Mouse (Mus musculus) retina, postnatal 1 day (tissue): ENCODE measurements around the gene Nfil3.

Experiments used
- DNase-seq: peaks from one replicate; pipeline ENCODE4 v3.0.0-alpha.2; 2012

Nfil3 gene

DNA sequence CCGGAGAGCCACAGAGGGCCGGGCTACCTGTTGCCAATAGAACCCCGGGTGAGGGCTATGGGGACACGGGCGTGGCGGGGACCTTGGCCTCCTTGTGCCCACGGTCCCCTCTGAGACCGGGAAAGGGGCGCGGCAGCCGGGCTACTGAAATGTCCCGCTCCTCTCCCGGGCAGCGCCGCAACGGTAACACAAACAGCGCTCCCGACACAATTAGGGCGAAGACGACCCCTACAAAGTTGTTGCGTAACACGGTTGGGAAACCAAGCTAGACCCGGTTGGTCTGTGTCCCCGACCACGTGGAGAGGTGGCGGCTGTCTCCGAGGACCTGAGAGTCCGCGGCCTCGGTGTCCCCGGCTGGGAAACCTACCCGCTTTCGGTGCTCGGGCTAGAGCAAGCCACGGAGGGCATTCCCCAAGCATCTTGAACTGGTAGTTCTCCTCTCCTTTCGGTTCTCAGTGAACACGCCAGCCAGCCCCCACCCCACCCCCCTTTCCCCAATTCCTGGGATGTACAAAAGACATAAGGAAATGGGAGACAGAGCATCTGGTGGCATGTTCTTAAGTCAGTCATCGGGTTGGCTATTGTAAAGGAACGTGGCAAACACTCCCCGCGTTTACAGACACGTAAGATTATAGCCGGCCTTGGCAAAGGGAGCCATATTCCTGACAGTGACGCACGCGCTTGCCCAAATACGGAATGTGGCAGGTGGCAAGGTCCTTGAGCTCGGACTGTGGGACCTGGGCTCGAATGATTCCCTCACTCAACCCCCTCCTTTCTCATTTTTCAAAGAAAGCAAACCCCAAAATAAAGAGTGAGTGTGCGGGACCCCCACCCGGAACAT, 788 bp upstream of the Nfil3 start:
- DNase-seq = peak; percentile 68

DNA sequence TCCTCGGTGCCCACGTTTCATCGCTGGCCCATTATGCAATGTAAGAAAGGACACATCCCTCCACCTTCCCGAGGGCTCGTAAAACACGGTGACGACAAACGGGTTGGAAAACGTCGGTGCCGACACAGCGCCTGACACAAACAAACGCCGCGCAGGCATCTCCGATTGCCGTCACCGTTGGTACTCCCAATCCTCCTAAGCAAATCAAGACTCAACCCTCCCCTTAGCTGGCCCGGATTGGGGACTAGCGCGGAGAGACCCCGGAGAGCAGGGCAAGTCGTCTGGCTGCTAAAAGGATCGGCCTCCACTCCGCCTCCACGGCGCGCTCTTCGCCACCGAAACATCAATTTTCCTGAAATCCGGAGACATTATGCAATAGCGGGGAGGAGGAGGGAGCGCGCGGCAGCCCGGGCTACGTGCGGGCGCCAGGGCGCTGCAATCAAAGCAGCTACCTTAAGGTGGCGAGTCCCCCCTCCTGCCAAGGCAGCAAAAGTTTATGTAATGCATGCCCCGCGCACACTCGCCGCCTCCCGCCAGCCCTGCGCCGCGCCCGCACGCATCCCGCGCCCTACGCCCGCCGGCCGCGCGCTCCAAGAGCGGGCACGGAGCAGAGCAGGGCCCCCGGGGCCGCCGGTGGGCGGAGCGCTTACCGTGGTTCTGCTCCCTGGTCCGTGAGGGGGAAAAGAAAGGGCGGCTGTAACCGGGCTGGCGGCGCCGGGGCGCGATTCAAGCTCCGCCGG, 492 bp downstream of the Nfil3 start:
- DNase-seq = peak; percentile 84

DNA sequence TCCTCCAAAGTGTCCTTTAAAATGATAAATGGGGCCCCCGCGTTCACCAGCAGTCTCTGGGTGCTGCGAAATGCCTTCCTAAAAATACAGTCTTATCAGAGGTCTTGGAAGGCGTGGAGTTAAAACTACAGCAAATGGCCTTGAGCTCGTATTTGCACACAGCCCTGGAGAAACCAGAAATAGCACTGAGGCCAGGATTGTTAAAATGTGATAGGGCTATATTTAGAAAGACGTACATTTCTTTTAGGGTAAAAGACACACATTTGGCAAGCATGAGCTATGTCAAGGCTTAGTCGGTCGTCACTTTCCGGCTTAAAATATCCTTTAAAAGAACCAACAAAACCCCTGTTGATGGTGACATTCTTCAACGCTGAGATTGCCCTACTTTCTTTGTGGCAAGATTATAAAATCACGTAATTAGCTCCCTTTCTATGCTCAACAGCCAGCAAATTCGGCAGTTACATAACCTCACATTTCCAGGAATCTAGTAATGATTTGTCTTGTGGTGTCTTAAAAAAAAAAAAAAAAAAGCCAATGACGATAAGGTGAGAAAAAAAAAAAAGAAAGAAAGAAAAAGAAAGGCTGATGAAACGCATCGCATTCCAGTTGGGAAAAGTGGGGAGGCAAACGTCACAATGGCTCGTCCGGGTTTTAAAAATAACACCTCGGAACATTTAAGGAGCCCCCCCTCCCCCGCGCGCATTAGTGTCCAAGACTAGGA, 1.4 kb downstream of the Nfil3 start:
- peak; percentile 51 for DNase-seq

DNA sequence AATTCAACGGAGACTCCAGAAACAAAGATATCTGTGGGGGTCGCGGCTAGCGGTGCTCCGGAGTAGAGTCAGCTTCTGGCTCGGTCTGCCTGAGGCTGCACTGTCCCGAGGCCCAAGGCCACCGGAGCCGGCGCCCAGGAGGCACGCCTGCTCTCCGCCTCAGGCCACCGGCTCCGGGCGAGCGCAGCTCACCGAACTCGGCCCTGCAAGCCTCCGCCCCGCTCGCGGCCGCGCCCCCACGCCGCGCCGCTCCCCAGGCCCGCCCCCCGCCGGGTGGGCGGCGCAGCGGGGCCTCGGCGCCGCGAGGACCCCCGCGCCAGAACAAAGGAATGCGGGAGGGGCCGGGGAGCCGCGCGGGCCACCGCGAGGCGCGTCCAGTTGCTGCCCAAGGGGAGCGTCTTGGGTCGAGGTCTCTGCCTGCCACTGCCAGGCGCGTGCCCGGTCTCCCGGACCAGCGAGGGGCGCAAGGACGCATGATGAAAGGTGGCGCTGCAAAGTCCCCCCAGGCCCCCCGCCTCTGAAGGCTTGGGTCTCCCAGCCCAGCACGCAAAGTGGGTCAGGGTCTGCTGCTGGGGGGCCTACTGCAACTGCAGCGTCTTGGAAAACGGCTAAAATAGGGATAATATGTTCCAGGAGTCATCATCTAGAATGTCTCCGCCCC, 2.4 kb downstream of the Nfil3 start:
- peak; percentile 78 for DNase-seq

DNA sequence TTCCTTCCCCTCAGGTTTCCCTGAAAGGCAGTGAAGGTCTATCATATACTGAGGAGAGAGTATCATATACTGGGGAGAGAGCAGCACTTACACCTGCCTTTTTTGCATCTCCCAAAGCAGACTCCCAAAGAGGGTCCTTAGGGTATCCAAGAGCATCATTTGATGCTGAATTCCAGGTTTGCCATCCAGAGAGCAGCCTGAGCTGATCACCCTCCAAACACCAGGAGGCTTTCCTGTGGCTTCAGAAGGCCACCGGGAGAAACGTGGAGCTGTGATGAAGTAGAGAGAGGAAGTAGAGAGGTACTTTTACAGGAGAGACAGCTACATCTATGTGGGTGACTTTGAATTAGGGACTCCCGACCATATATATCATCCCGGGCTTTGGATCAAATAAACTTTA, 3.1 kb downstream of the Nfil3 start:
- no peak for DNase-seq

DNA sequence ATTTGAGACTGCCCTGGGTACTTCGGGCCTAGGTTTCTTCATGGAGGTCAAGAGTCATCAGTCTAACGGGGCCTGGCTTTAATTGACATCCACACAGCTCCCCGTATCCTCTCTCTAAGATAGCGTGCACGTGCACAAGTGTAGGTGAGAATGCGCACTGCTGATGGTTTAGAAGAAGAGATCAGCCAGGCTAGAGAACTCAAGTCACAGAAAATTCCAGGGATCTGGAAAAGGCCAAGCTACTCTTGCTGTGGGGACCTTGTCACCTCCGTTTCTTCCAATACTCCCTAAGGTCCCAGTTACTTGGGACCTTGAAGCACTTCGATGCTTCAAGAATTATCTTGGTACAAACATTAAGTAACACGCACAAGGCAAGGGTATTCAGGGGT, 3.7 kb downstream of the Nfil3 start:
- no peak for DNase-seq

DNA sequence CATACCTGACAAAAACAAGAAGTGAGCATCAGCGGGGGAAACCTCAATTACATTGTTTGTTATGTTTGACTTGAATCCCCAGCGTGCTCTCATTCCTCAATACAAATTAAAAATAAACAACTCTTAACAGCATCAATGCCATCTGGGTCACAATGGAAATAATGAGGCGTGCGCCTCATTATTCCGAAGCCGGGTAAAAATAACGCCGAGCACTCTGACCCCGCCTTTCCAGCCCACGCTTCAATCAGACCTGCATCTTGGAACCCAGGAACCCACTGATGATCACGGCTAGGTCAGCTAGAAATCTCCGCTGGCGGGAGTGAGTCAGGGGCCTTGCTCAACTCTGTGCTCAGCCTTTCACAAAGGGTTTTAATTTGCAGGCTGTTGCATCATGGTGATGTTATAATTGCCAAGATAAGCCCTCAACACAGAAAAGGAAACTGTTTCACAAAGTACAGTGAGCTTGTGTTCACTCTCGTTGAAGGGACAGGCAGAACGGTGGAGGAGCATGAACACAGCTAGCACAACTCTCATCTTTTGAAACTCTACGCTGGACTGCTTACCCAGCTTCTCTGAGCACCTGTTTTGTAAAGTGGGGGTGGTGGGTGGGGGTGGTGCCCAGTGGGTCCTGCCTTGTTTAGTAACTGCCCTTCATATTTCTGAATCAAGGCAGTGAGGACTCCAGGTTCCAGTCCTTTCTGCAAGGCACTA, 4.2 kb downstream of the Nfil3 start:
- peak; percentile 80 for DNase-seq

DNA sequence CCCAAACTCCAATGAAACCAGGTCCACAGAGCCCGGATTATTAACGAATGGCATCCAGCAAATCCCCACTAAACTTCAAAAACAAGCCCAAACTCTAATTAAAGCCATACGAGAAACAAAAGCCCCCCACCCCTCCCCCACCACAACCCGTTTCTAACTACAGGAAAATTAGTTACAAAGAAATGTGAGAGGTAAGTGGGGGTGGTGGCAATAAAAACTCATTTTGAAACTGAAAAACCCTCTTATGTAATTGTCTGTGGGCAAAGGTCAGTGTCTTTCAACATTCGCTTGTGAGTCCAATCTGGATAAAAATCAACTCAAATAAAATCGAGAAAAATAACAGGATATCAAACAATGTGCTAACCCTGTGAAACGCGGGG, 4.8 kb downstream of the Nfil3 start:
- DNase-seq = no peak

DNA sequence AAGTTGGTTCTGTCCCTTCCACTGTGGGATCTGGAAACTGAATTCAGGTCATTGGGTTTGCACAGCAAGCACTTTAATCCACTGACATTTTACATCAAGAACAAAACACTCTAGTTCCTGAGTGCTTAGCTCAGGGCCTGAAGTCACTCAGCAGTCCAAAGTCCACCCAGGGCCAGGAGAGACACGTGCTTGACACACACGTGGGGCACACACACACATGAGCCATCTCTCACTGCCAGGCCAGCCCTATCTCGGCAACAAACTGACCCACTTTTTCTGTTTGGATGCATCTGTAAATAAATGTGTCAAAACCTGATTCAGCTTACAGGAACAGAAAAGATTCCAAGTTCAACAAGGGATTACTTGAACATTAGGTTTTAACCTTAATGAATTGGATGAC, 6.2 kb downstream of the Nfil3 start:
- peak; percentile 70 for DNase-seq

DNA sequence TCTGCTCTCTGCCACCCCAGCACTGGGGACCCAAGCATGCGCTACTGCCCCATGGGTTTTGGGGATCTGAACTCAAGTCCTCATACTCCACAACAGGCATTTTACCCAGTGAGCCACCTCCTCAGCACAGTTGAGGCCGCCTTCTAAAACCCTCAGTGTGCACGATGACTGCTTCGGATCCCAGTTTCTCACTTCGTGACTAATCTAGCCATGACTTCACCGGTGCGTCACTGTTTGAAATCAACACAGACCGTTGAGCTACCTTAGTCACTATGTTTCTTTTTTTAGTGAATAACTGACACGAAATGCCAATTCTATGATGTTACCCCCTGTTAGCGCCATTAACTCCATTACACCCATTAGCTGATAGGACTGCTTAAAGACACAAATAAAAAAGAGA, 7.4 kb downstream of the Nfil3 start:
- no peak for DNase-seq

DNA sequence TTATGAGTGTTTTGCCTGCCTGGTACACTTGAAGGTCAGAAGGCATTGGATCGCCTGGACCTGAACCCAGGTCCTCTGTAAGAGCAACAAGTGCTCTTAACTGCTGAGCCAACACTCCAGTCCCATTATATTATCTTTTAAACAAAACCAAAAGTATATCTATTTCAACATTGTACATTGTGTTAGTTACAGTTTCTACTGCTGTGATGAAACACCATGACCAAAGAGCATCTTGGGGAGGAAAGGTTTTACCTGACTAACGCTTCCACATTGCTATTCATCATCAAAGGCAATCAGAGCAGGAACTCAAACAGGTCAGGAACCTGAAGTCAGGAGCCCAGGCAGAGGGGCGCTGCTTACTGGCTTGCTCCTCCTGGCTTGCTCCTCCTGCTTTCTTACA, 8.2 kb downstream of the Nfil3 start:
- no peak for DNase-seq

DNA sequence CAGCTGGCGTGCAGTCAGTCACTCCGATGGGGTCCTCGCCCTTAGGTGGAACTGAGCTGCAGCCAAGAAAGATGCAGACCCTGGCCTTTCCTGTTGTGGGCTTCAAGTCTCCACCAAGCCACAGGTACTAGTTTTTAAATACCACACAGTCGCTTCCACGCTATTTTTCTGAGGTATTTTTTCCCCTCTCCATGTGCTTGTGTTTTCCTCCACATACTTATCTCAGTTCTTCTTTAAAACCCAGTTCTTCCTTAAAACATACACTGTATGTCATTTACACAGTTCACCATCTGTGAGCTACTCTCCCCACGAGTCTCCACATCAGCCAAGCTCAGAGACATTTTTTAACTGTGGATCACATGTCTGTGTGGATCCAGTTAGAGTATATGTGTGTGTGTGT, 10.0 kb downstream of the Nfil3 start:
- DNase-seq = no peak

DNA sequence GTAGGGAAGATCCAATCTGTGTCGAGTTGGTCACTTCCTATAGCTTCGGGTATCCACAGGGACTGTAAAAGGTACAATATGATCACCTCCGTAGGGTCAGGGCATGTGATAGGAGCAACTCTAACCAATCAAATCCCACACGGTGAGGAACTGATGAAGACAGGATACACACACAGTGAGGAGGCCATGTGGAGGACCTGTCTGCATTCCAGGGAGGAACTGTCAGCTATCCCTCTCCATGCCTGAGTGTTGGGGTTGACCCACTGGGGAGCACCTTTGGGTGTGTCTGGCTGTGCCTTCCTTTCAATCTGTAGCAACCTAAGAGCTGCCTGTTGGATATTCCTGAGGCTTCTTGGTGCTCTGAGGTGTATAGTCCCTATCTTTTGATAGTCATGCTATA, 18.0 kb downstream of the Nfil3 start:
- no peak for DNase-seq

DNA sequence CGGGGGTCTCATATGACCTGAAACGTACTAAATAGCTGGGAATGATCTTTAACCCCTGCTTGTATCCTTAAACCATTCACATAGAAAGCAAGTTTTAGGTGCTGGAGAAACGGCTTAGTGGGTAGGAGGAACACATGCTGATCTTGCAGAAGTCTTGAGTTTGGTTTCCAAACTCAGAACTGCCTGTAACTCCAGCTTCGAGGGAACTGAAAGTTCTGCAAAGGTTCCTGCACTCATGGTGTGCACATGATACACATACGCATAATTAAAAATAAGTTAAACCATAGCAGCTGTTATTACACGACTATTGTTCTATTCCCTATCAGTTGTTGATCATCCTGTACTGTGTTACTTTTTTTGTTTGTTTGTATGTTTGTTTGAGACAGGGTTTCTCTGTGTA, 18.5 kb downstream of the Nfil3 start:
- DNase-seq = no peak

DNA sequence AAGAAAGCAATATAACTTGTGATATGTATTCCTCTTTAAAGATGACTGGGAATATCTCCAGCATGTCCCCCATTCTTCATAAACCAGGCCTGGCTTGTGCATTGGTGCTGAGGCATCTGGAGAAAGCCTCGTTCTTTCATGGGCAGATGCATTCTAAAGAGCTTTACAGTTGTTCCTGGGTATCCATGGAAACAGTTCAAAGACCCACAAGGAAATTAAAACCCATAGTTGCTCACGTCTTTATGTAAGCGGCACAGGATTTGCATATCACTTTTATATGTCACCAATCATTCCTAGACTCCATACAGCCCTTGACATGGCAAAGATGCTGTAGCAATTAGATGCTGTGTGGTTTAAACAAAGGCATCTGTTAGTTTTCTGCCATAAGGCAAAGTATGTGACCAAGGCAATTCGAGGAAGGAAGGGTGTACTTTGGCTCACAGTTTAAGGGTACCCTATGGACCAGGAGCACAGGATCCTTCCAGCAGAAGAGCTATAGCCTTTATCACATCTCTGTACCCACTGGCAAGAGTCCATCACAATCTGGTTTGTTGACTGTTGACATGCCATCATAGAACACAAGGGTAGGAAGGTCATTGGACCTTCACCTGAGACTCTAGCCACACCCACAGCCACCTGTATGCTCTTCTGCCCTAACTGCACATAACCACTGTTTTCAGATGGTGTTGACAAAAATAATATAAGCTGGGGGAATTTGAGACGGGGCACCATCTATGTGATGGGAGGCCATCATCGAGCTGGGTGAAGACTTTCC, 26.9 kb downstream of the Nfil3 start:
- DNase-seq = no peak

DNA sequence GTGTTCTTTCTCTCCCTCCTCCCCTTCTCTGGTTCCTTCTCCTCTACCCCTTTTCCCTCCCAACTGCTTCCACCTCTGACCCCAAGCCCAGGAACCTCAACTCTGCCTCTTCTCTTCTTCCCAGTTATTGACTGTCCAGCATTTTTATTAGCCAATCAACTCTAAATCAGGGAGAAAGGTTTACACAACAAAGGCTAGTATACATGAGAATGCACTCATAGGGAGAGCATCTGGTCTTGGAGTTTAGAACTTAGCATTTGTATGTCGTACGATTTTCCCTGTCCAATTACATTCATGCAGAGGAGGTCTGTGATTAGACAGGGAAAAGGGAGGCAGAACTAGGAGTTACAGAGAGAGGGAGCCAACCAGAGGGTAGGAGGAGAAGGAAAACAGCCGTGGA, 31.7 kb downstream of the Nfil3 start:
- no peak for DNase-seq

DNA sequence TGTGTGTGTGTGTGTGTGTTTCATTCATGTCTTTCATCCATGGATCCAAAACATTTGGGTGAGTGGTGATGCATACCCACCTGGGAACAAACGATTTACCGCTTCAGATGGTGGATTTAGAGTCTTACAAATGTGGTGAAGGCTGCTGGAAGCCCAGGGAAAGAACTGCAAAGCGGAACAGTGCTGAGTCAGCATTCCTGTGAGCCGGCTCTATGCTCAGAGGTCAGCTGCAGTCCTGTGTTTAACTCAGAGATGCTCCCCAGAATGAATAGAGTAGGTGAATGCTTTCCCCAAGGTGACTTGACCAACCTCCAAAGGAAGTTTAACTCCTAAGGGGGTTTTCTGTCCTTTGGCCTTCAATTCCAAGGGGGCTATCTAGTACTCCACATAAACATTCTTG, 33.3 kb downstream of the Nfil3 start:
- DNase-seq = no peak

DNA sequence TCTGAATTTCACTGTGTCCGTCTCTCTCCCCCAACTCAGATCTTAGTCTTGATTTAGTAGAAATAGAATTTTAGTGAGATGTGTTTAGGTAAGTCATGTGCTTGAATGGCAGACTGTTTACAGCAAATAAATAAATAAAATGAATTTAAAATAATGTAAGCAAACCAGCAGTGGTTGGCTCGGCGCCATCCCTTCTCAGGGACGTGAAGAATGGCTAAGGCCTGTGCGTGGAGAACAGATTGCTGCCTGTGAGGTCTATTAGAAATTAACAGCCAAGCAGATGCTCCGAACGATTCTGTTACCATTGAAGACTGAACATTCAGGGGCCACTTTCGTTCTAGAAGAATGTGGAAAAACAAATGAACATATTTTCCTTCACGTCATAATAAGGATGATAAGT, 35.1 kb downstream of the Nfil3 start:
- peak; percentile 18 for DNase-seq

DNA sequence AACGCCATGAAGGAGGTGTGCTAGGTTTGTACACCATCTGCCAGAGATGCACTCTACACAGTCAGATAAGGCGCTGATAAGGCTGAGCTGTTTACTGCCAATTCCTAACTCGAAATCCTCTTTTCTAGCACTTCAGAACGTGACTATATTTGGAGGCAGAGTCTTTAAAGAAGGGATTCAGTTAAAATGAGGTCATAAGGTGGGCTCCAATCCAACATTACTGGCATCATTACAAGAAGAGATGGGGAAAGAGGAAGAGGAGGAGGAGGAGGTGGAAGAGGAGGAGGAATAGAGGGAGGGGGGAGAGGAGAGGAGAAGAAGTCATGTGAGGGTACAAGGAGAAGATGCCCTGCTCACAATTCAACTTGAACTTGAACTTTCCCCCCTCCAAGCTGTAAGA, 36.8 kb downstream of the Nfil3 start:
- DNase-seq = no peak

DNA sequence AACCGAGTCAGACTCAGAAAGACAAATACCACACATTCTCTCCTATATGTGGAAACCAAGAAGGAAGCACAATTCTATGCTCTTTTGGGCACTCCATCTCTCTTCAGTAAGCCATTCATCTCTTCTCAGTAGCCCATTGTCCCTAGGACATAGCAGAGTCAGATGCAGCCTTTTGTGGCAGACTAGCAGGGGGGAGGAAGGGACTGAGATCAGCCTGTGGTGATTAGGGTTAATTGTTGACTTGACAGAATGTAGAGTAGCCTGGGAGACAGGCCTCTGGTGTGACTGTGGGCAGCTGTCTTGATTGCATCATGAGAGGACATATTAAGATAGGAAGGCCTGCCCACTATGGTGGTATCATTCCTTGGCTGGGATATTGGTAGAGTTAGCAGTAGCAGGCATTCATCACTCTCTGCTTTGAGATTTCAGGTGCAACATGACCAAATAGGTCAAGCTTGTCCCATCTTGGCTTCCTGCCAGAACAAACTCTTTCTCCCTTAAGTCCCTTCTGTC, 37.9 kb downstream of the Nfil3 start:
- DNase-seq = peak; percentile 73

DNA sequence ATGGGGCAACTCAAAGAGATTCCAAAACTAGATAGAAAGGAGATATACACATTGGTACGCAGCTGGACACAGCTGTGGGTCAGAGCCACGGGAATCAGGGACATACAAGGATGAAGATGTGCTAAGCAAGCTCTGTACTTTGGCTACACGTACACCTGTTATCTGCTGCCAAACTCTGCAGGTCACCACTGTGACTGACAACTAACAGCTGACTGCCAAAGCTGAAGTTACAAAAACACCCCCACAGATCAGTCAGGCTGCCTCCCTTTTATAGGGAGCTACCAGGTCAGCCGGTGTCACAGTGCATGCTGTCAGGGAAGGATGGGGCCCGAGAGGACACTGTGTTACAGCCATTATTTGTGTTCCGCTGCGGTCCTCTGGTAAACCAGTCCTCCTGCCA, 39.9 kb downstream of the Nfil3 start:
- no peak for DNase-seq

DNA sequence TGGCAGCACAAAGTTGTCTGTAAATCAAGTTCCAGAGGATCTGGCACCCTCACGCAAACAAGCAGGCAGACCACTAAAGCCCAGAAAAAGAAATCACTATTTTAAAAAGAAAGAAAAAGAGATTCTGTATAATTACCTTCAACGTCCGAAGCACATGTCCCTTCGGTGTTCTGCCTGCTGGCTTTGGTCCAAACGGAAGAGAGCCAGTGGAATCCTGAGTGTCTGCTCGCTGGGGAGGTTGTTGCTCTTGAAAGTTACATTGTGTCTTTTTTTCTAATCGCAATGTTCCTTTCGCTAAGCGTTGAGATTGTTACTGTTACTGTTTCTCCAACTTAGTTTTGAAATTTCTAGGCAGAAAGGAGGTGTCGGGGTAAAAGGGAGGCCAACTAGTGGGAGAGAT, 50.3 kb downstream of the Nfil3 start:
- no peak for DNase-seq
